Mouse (Mus musculus) hindbrain, embryonic 16.5 days (tissue): ENCODE results near the gene Mboat7. TPM values are rescaled to one million over a fixed set of nuclear protein-coding genes. Genes with fewer than 3 reads are reported as not detected.

Experiments used
- ATAC-seq: fragments of 200-750 bp; cut with Nextera tagmentation; 2 replicates; pipeline ENCODE4 v1.8.0; 2017; ENCODE audit warnings: moderate TSS enrichment, moderate library complexity
- H3K27ac ChIP-seq: fragments of 300-500 bp; sonication (generic); 2 replicates; pipeline ENCODE4 v1.5.1; 2014; ENCODE audit warnings: low read depth, mild to moderate bottlenecking, control low read depth, low read length, moderate library complexity
- H3K27me3 ChIP-seq: fragments of 300-500 bp; sonication (generic); replicated peaks from 2 replicates; pipeline ENCODE4 v1.6.1; 2014; ENCODE audit warnings: low read length; ENCODE audit not compliant: control insufficient read depth, insufficient read depth
- H3K36me3 ChIP-seq: fragments of 300-500 bp; sonication (generic); 2 replicates; pipeline ENCODE4 v1.6.1; 2014; ENCODE audit warnings: mild to moderate bottlenecking, low read length, moderate library complexity, mixed read lengths; ENCODE audit not compliant: control insufficient read depth, insufficient read depth
- H3K4me1 ChIP-seq: fragments of 300-500 bp; sonication (generic); 2 replicates; pipeline ENCODE4 v1.6.1; 2014; ENCODE audit warnings: low read depth, low read length; ENCODE audit not compliant: control insufficient read depth, insufficient read depth
- H3K4me2 ChIP-seq: fragments of 300-500 bp; sonication (generic); 2 replicates; pipeline ENCODE4 v1.6.1; 2014; ENCODE audit warnings: mild to moderate bottlenecking, low read length, control low read depth, moderate library complexity
- H3K4me3 ChIP-seq: fragments of 300-500 bp; sonication (generic); 2 replicates; pipeline ENCODE4 v1.5.1; 2014; ENCODE audit warnings: mild to moderate bottlenecking, low read length, control low read depth, moderate library complexity
- H3K9ac ChIP-seq: fragments of 300-500 bp; sonication (generic); 2 replicates; pipeline ENCODE4 v1.6.1; 2014; ENCODE audit warnings: low read depth, mild to moderate bottlenecking, control low read depth, low read length, moderate library complexity
- H3K9me3 ChIP-seq: fragments of 300-500 bp; sonication (generic); 2 replicates; pipeline ENCODE4 v1.6.1; 2014; ENCODE audit warnings: mild to moderate bottlenecking, low read length, moderate library complexity; ENCODE audit not compliant: control insufficient read depth
- WGBS: fragments of 180-500 bp; shearing (Covaris S2); extraction: QIAGEN DNeasy Blood & Tissue Kit; methylation state at CpG from one replicate; pipeline ENCODE4 v1.1.7; 2014; 5-methylcytosine and 5-hydroxymethylcytosine counted together
- polyA plus RNA-seq: library from polyadenylated mRNA; unstranded; fragments of >200 nt; fragmentation: Nextera tagmentation; extraction: Ambion mirVana; gene quantifications from 2 replicates; pipeline ENCODE4 v1.2.1, GENCODE M21; 2015

The Mboat7 gene
- polyA plus RNA-seq, 1 experiment from 2014 or later = 124 TPM

DNA sequence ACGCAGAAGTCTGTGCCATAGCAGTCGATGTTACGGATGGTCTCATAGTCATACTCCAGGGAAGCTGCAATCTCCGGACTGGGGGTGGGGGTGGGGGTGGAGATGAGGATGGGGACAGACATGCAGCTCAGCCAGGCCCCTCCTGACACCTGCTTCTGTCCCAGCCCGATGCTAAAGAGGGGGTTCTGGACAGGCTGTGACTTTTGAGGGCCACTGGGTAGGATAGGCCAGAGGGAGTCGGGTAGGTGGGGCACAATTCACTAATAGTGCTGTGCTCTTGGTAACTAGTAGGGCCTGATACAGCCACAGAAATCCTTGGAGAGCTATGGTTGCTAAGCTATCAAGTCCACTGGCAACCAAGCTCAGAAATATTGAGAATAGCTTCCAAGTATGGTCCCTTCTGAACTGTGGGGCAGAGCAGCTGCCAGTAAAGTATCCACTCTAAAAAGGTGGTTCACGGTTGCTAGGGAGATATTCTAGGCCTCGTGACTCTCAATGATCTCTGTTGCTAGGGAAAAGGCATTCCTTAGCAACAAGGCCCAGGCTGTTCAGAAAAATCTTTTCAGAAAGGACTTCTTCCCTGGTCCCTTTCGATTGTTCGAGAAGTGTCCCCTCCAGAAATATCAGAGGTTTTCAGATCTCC lies 9.3 kb downstream of the Mboat7 start:
- ATAC-seq = peak; percentile 78
- peaks cover 15% of the 10 kb centered on the region; the same call in 1 of the 2 replicates for H3K36me3 ChIP-seq
- peak overlapping the region; percentile 73 for H3K27ac ChIP-seq
- no peak overlapping the region for H3K4me2 ChIP-seq
- no peaks in the 10 kb centered on the region for H3K9me3 ChIP-seq
- WGBS = 47% methylated on average over 10 of the region's 10 CpGs
- no peak overlapping the region for H3K4me3 ChIP-seq
- H3K27me3 ChIP-seq = no peaks in the 10 kb centered on the region
- peak overlapping the region; percentile 35 for H3K9ac ChIP-seq
- peaks cover 10% of the 10 kb centered on the region for H3K4me1 ChIP-seq

DNA sequence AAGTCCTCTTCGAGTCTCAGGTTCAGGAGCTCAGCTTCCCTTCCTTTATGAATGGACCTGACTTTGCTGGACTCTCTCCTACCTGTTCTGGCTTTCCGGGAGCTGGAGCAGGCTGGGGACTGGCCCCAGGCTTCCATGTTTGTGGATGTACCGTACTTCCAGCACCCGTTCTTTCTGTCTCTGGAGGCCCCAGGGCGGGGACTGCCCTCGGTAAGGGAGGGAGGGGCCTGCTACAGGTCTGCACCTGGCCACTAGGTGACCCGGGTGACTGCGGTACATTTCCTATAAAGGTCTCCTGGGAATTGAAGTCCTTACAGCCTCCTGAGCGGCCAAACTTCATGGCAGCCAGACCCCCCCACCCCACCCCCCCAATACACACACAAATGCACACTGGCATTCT lies 16.0 kb downstream of the Mboat7 start, which contains the start of gene Tmc4:
Gene Tmc4 (minus strand): TSS at position 212 of the 400 bp plus-strand sequence.
- Histone ChIP-seq H3K4me1 (no peaks in the 10 kb centered on the region), H3K4me2 (no peak within 1 kb of the TSS), H3K4me3 (no peak within 1 kb of the TSS), H3K9ac (no peak within 1 kb of the TSS), H3K36me3 (peaks cover 2% of the 10 kb centered on the region; the same call in 1 of the 2 replicates), H3K9me3 (no peaks in the 10 kb centered on the region), H3K27me3 (no peaks in the 10 kb centered on the region), H3K27ac (no peak within 1 kb of the TSS)
- ATAC-seq = no peak
- 48% methylated on average over 9 of the region's 9 CpGs for WGBS

DNA sequence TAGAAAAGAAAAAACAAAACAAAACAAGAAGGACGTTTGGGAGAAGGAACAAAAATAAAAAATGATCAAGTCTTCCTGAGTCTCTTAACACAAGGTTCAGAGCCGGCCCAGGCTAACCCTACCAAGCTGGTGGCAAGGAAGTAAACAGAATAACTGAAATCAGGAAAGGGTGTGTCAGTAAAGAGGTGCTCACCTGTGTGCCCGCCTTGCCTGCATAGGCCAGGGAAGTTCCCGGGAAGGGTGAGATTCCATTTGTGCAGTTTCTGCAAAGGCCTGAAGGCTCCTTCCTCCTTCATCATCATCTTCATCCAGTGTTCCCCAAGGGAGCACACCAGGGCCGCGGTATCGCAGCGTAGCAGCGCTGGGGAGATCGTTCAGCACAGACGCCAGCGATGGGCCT lies 17.0 kb downstream of the Mboat7 start:
- H3K27me3 ChIP-seq = no peaks in the 10 kb centered on the region
- no peak overlapping the region for H3K9ac ChIP-seq
- H3K4me3 ChIP-seq = no peak overlapping the region
- ATAC-seq = no peak
- H3K4me2 ChIP-seq = no peak overlapping the region
- no peak overlapping the region for H3K27ac ChIP-seq
- H3K9me3 ChIP-seq = no peaks in the 10 kb centered on the region
- 86% methylated on average over 12 of the region's 12 CpGs for WGBS
- H3K4me1 ChIP-seq = no peaks in the 10 kb centered on the region
- no peaks in the 10 kb centered on the region; the same call in 1 of the 2 replicates for H3K36me3 ChIP-seq

DNA sequence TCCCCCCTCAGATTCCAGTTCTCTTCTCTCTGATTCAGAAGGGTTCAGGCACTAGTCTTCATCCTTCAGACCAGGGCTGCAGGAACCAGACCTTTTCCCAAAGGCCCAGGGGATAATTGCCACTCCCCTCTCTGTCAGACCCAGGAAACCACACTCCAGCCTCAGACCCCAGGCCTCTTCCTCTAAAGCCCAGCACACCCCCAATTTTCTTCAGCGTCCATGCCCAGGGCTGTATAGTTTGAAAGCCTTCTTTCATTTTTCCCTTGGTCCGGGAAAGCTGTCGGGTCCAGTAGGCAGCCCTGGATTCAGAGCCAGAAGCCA lies 18.1 kb downstream of the Mboat7 start:
- Histone ChIP-seq H3K4me2 (no peak overlapping the region), H3K27me3 (no peaks in the 10 kb centered on the region), H3K9me3 (no peaks in the 10 kb centered on the region), H3K9ac (no peak overlapping the region), H3K27ac (no peak overlapping the region), H3K36me3 (peaks cover 2% of the 10 kb centered on the region; the same call in 1 of the 2 replicates), H3K4me3 (no peak overlapping the region), H3K4me1 (no peaks in the 10 kb centered on the region)
- 82% methylated on average over 3 of the region's 3 CpGs for WGBS
- ATAC-seq = 0 out of 2 replicates have a peak, but pooled peaks have one; percentile 1

DNA sequence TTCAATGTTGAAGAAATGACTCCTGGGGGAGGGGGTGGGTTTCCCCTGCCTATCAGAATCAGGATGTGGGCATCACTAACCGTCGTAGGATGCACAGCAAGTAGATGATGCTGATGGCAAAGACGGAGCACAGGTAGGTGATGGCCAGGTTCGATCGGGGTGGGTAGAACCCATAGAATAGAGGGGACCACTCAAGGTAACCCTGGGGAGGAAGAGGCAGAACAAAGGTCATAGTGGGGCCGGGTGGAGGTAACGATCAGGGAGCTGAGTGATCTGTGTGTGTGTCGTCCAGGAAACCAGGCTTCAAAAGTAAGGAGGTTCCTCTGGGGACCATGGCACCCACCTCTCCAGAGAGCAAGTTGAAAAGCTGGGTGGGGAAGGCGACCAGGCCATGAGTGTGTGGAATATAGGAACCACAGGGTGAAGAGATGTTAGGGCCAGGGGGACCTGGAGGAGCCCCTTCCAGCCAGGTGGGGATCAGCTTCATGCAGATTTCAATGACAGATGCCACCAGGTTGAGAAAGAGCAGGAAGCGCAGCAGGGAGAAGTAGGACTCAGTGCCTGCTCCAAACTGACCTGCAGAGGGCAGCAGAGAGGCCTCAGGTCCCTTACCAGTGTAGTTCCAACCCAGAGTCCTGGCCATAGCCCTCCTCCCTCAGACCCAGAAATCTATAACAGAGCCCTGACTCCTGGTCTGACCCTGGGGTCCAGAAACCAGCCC lies 18.7 kb downstream of the Mboat7 start:
- Histone ChIP-seq H3K4me3 (no peak overlapping the region), H3K27ac (no peak overlapping the region), H3K4me2 (no peak overlapping the region), H3K27me3 (no peaks in the 10 kb centered on the region), H3K36me3 (peaks cover 2% of the 10 kb centered on the region; the same call in 1 of the 2 replicates), H3K9ac (no peak overlapping the region), H3K4me1 (no peaks in the 10 kb centered on the region), H3K9me3 (no peaks in the 10 kb centered on the region)
- WGBS = 71% methylated on average over 10 of the region's 10 CpGs
- peak; percentile 84 for ATAC-seq

DNA sequence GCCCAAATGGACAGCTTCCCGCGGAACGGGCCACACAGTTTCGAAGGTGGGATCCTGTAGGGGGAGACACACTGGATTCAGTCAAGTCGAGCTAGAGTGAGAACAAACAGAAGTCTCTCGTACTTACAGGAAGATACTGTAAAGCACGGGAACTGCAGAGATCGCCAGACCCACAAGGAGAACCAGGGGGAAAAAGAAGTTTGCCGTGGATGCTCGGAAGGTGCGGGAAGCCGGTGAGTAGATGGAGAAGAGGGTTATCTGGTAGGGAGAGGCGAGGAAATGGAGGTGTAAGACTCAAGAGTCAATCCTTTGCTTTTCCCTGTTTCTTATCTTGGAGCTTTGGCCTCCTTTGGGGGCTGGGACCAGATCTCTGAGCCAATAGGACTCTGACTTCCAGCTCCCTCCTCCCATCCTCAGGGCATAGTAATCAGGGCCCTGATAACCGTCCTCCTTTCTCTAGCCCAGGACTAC lies 26.4 kb downstream of the Mboat7 start:
- WGBS = 21% methylated on average over 14 of the region's 14 CpGs
- no peak overlapping the region for H3K27ac ChIP-seq
- H3K9ac ChIP-seq = no peak overlapping the region
- H3K4me3 ChIP-seq = no peak overlapping the region
- H3K4me1 ChIP-seq = peaks cover 16% of the 10 kb centered on the region
- peaks cover 5% of the 10 kb centered on the region; the same call in 1 of the 2 replicates for H3K36me3 ChIP-seq
- no peak for ATAC-seq
- no peaks in the 10 kb centered on the region for H3K27me3 ChIP-seq
- H3K4me2 ChIP-seq = peak overlapping the region; percentile 13; the same call in 1 of the 2 replicates
- no peaks in the 10 kb centered on the region for H3K9me3 ChIP-seq

DNA sequence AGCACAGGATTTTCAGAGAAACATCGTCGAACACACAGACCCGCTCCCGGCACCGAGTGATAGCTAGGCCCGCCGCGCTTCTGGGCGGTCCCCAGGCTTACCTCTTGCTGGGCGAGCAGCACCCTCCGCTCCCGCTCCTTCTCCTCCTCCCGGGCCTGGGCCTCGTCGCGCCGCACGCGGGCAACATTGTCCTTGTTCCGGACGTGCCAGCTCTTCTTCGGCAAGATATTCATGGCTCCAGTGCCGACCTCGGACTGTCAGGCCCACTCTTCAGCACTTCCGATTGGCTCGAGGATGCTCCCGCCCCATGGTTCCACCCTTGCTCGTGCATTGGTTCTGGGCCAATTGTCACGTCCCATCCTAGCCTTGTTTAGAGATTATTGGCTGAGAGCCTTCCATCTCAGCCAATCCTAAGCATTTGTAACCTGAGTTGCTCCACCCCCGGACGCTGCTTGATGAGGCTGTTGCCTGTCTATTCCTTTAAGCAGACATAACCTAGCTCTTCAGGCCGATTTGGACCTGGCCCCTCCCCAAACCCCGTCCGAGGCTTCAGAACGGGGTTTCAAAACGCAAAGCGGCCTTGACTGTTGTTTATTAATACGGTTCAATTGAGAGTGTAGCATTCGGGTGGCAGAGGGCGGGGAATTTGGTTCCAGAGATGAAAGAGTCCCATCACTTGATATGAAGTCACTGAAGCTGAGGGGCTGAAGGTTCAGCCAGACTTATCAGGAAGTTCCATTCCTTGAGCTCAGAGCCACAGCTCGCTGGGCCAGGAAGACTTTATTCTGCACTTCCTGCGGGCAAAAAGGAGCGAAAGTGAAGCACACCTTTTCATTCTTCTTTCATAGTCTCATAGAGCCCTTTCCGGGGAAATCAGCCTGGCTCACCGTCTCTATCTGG lies 27.9 kb downstream of the Mboat7 start, which contains the start of gene Leng1:
Gene Leng1 (minus strand): TSS at position 626 of the 900 bp plus-strand sequence.
- WGBS = 5% methylated on average over 42 of the region's 45 CpGs
- peak; percentile 99 for ATAC-seq
- peak within 1 kb of the TSS; percentile 74 for H3K4me2 ChIP-seq

DNA sequence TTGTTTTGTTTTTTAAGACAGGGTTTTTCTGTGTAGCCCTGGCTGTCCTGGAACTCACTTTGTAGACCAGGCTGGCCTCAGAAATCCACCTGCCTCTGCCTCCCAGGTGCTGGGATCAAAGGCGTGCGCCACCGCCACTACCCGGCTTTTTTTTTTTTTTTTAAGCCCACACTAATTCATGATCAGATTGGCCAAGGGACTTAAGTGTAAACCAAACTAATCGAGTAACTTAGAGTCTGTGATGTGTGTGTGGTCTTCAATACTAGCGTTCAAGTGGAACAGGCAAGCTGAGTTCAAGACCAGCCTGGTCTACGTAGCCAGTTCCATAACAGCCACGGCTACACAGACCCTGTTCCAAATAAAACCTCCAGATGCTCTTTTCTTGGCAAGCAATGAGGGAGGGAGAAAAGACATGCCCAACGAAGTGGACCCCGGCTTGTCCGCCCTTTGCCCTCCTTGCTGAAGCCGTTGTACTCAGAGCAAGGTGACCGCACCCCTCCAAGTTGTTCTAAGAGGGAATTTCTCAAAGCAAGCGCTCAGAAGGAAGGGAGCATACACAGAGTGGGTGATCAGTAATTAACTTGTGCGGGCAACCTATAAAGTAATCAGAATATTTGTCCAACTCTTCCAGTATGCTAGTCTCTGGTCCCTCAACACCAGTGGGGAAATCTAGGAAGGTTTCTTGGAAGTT lies 28.7 kb downstream of the Mboat7 start:
- peaks cover 19% of the 10 kb centered on the region for H3K36me3 ChIP-seq
- H3K9ac ChIP-seq = peak overlapping the region; percentile 80
- H3K4me3 ChIP-seq = peak overlapping the region; percentile 76
- H3K27me3 ChIP-seq = no peaks in the 10 kb centered on the region
- H3K27ac ChIP-seq = peak overlapping the region; percentile 84
- no peaks in the 10 kb centered on the region for H3K9me3 ChIP-seq
- 30% methylated on average over 15 of the region's 15 CpGs for WGBS
- peak; percentile 18 for ATAC-seq
- peak overlapping the region; percentile 74 for H3K4me2 ChIP-seq
- peaks cover 16% of the 10 kb centered on the region for H3K4me1 ChIP-seq

More for the DNA sequence above, 27.9 kb downstream of the Mboat7 start, which contains the start of gene Leng1:
- Histone ChIP-seq H3K9ac (peak within 1 kb of the TSS; percentile 80), H3K9me3 (no peaks in the 10 kb centered on the region), H3K27ac (peak within 1 kb of the TSS; percentile 84), H3K27me3 (no peaks in the 10 kb centered on the region), H3K4me3 (peak within 1 kb of the TSS; percentile 76), H3K4me1 (peaks cover 16% of the 10 kb centered on the region), H3K36me3 (peaks cover 13% of the 10 kb centered on the region)
